Mouse (Mus musculus) right cerebral cortex, postnatal 36 days (tissue): ENCODE measurements around the gene Hist1h2bj.

Experiments used
- DNase-seq, 2 experiments: peaks; one replicate each; pipeline ENCODE4 v3.0.0; 2022; ENCODE audit warnings: low spot score in 2 of 2, mixed read lengths in 1 of 2

The Hist1h2bj gene

GRCm38 (mm10) chr13:22014411-22014845 is 28.6 kb upstream of the Hist1h2bj start:
- no peak for DNase-seq

GRCm38 (mm10) chr13:22015479-22016450 is 27.2 kb upstream of the Hist1h2bj start:
- DNase-seq: peak; percentile 39 to 54

- no peak for DNase-seq
Measured at GRCm38 (mm10) chr13:22019934-22020835, 22.8 kb upstream of the Hist1h2bj start.

GRCm38 (mm10) chr13:22020901-22021339 is 22.1 kb upstream of the Hist1h2bj start:
- no peak for DNase-seq

GRCm38 (mm10) chr13:22021581-22021980 is 21.4 kb upstream of the Hist1h2bj start:
- no peak for DNase-seq

GRCm38 (mm10) chr13:22022241-22022640 is 20.8 kb upstream of the Hist1h2bj start:
- DNase-seq: peak; percentile 51 to 64

- DNase-seq: peak; percentile 69 to 78
Measured at GRCm38 (mm10) chr13:22026058-22027031, 16.7 kb upstream of the Hist1h2bj start.

GRCm38 (mm10) chr13:22028673-22029460 is 14.1 kb upstream of the Hist1h2bj start:
- DNase-seq: peak; percentile 83 to 88

- DNase-seq: no peak
Measured at GRCm38 (mm10) chr13:22029928-22030327, 13.1 kb upstream of the Hist1h2bj start.

GRCm38 (mm10) chr13:22030493-22030892 is 12.5 kb upstream of the Hist1h2bj start:
- no peak for DNase-seq

GRCm38 (mm10) chr13:22033741-22034442 is 9.1 kb upstream of the Hist1h2bj start:
- DNase-seq: no peak

GRCm38 (mm10) chr13:22034443-22035266 is 8.4 kb upstream of the Hist1h2bj start:
- no peak for DNase-seq

GRCm38 (mm10) chr13:22035267-22036148 is 7.5 kb upstream of the Hist1h2bj start, which contains the start of the genes Hist1h2ah and Hist1h2bk:
Gene Hist1h2ah (minus strand): TSS chr13:22035568.
Gene Hist1h2bk (plus strand): TSS chr13:22035870.
- peak; percentile 77 to 90 for DNase-seq

- DNase-seq: no peak
Measured at GRCm38 (mm10) chr13:22036149-22036956, 6.7 kb upstream of the Hist1h2bj start.

- no peak for DNase-seq
Measured at GRCm38 (mm10) chr13:22036986-22037385, 6.0 kb upstream of the Hist1h2bj start.

- no peak for DNase-seq
Measured at GRCm38 (mm10) chr13:22037415-22037814, 5.6 kb upstream of the Hist1h2bj start.
